Mouse (Mus musculus): ENCODE measurements around the gene Msantd1. TPM values are rescaled to one million over a fixed set of nuclear protein-coding genes. Genes with fewer than 3 reads are reported as not detected.

Msantd1 gene
- total and polyA plus RNA-seq, 2 experiments from 2014 or later, result 0.26 TPM; not detected in 1

DNA sequence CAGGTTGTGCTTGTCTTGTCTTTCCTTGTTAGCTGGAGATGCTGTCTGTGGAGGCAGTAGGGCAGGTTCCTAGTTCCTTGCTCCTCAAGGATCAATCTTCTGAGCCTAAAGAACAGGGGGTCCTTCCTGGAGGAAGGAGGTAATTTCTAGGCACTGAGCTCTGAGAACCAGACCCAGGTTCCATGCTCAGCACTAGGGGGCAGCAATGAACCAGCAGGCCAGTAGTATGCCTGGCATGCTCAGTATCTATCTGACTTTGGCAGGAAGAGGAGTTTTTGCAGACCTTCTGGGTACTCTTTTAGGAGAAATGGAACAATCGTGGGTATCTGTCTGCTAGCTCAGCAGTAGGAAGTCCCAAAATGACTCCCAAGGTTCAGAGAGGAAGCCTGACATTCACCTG, 8.0 kb downstream of the Msantd1 start:
- Histone ChIP-seq H3K4me1 (ENCODE audit: control insufficient read depth, insufficient read depth) (peaks cover 7% of the 10 kb centered on the region; the same call in 1 of the 2 replicates), H3K4me3 (ENCODE audit: low read depth, low read length) (no peak overlapping the region), H3K9ac (replicated peaks; ENCODE audit: low read depth, low read length) (no peak overlapping the region), H3K27ac (ENCODE audit: low read depth) (0 out of 2 replicates have a peak overlapping the region, but pooled peaks have one; percentile 4), H3K27me3 (ENCODE audit: control insufficient read depth, insufficient read depth, low read length) (no peaks in the 10 kb centered on the region), H3K36me3 (replicated peaks; ENCODE audit: control insufficient read depth, insufficient read depth, low read length) (0 out of 2 replicates have a peak, but pooled peaks cover 6% of the 10 kb centered on the region), H3K4me2 (ENCODE audit: low read depth, low read length) (no peak overlapping the region), H3K9me3 (replicated peaks; ENCODE audit: control insufficient read depth, low read length) (no peaks in the 10 kb centered on the region)
- TF ChIP-seq CTCF (IDR thresholded peaks at IDR 0.05; ENCODE audit: low read depth) (peak; percentile 97), EP300 (IDR thresholded peaks at IDR 0.05; ENCODE audit: low read depth) (peak; percentile 38; the same call in 1 of the 2 replicates)
- DNase-seq (ENCODE audit: low spot score) (peak; percentile 84), ATAC-seq (ENCODE audit: insufficient read depth, low read depth) (peak; percentile 81)
- WGBS, result 0% methylated on average over 1 of the region's 1 CpGs

DNA sequence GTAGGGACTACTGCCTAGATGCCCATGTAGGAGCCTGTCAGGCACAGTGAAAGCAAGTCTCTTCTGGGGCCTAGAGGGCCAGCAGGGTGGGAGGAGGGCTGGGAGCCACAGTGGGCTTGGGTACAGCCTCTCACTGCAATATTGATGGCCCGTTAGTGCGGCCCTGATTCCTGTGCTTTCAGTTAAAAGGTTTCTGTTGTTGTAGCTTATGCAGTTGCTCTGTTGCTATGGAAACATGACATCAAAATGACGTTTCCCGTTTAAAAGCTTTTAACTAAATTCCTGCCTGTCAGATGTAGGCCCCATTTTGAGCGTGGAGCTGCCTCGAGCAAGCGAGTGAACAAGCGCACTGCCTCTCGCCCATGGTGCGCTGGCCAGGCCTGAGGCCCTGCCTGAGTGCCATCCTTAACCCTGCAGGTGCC, 9.4 kb downstream of the Msantd1 start:
- Histone ChIP-seq H3K27me3 (ENCODE audit: control insufficient read depth, insufficient read depth, low read length) (no peaks in the 10 kb centered on the region), H3K4me1 (ENCODE audit: control insufficient read depth, insufficient read depth) (peaks cover 7% of the 10 kb centered on the region; the same call in 1 of the 2 replicates), H3K9me3 (replicated peaks; ENCODE audit: control insufficient read depth, low read length) (no peaks in the 10 kb centered on the region), H3K9ac (replicated peaks; ENCODE audit: low read depth, low read length) (no peak overlapping the region), H3K4me2 (ENCODE audit: low read depth, low read length) (no peak overlapping the region), H3K36me3 (replicated peaks; ENCODE audit: control insufficient read depth, insufficient read depth, low read length) (no peaks in the 10 kb centered on the region), H3K4me3 (ENCODE audit: low read depth, low read length) (no peak overlapping the region), H3K27ac (ENCODE audit: low read depth) (no peak overlapping the region)
- 79% methylated on average over 10 of the region's 10 CpGs for WGBS
- TF ChIP-seq CTCF (IDR thresholded peaks at IDR 0.05; ENCODE audit: low read depth), result no peak
- no peak for ATAC-seq (ENCODE audit: insufficient read depth, low read depth)
- no peak for DNase-seq (ENCODE audit: low spot score)

DNA sequence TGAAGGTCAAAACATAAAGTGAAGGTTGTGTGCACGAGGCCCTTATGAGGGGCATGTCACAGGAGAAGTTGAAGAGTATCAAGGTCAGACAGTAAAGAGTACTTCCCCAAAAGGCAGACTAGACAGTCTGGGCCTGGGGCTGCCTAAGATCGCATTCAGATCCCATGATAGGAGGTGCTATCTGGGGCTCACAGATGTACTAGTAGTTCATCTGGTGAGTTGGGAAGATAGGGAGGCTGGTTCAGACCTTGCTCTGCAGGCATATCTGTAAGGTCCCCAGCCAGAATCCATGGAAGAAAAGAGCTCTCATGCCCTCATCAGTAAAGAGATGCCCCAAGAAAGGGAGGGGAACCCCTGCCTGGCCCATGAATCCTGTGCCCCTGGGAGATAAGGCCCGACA, 11.0 kb downstream of the Msantd1 start:
- Histone ChIP-seq H3K4me3 (ENCODE audit: low read depth, low read length) (no peak overlapping the region), H3K4me1 (ENCODE audit: control insufficient read depth, insufficient read depth) (peaks cover 7% of the 10 kb centered on the region; the same call in 1 of the 2 replicates), H3K27ac (ENCODE audit: low read depth) (no peak overlapping the region), H3K27me3 (ENCODE audit: control insufficient read depth, insufficient read depth, low read length) (no peaks in the 10 kb centered on the region), H3K9ac (replicated peaks; ENCODE audit: low read depth, low read length) (no peak overlapping the region), H3K4me2 (ENCODE audit: low read depth, low read length) (no peak overlapping the region), H3K36me3 (replicated peaks; ENCODE audit: control insufficient read depth, insufficient read depth, low read length) (peaks cover 6% of the 10 kb centered on the region; the same call in 1 of the 2 replicates), H3K9me3 (replicated peaks; ENCODE audit: control insufficient read depth, low read length) (no peaks in the 10 kb centered on the region)
- TF ChIP-seq CTCF (IDR thresholded peaks at IDR 0.05; ENCODE audit: low read depth), result no peak
- TF ChIP-seq EP300 (IDR thresholded peaks at IDR 0.05; ENCODE audit: low read depth), result no peak
- no peak for ATAC-seq (ENCODE audit: insufficient read depth, low read depth)
- WGBS, result 71% methylated on average over 3 of the region's 3 CpGs
- no peak for DNase-seq (ENCODE audit: low spot score)

DNA sequence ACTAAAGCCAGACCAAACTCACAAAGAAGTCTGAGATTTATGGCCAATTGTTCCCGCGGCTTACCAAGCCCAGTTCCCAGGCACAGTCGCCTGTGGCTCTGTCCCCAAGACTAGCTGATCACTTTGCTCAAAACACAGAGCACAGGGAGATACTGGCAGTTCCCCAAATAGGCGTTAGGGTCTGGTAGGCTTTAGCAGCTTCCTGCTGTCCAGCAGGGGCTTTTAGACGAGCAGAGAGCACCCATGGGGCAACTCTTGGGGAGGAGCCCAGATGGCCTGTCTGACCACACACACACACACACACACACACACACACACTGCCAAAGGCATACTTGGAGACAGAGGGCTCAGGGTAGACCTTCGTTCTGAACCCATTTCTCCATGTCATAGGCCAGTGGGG, 14.7 kb downstream of the Msantd1 start:
- DNase-seq (ENCODE audit: low spot score) (no peak), ATAC-seq (ENCODE audit: insufficient read depth, low read depth) (no peak)
- Histone ChIP-seq H3K27me3 (ENCODE audit: control insufficient read depth, insufficient read depth, low read length) (no peaks in the 10 kb centered on the region), H3K27ac (ENCODE audit: low read depth) (no peak overlapping the region), H3K4me2 (ENCODE audit: low read depth, low read length) (no peak overlapping the region), H3K4me3 (ENCODE audit: low read depth, low read length) (no peak overlapping the region), H3K9me3 (replicated peaks; ENCODE audit: control insufficient read depth, low read length) (no peaks in the 10 kb centered on the region), H3K9ac (replicated peaks; ENCODE audit: low read depth, low read length) (no peak overlapping the region), H3K4me1 (ENCODE audit: control insufficient read depth, insufficient read depth) (no peaks in the 10 kb centered on the region), H3K36me3 (replicated peaks; ENCODE audit: control insufficient read depth, insufficient read depth, low read length) (peaks cover 12% of the 10 kb centered on the region; the same call in 1 of the 2 replicates)
- no peak for TF ChIP-seq EP300 (IDR thresholded peaks at IDR 0.05; ENCODE audit: low read depth)
- TF ChIP-seq CTCF (IDR thresholded peaks at IDR 0.05; ENCODE audit: low read depth), result no peak
- 74% methylated on average over 6 of the region's 6 CpGs for WGBS

DNA sequence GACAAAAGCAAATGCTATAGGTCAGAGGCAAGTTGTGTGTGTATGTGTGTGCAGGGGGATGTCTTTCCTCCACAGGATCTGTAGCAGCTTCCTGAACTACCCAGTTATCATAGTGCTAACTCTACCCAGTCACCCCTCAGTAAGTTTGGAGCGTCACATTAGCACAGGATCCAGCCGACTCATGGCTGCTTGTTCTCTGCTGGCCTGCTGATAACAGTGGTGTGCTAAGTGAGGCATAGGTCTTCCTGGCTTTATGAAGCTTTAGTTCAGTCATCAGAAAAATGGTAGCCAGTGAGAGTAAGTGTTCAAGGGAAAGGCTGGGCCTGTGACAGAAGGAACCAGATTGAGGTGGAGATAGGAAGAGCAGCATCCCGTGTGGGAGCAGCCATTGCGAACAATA, 16.1 kb downstream of the Msantd1 start:
- ATAC-seq (ENCODE audit: insufficient read depth, low read depth) (no peak), DNase-seq (ENCODE audit: low spot score) (no peak)
- Histone ChIP-seq H3K4me2 (ENCODE audit: low read depth, low read length) (no peak overlapping the region), H3K4me3 (ENCODE audit: low read depth, low read length) (no peak overlapping the region), H3K9ac (replicated peaks; ENCODE audit: low read depth, low read length) (no peak overlapping the region), H3K9me3 (replicated peaks; ENCODE audit: control insufficient read depth, low read length) (no peaks in the 10 kb centered on the region), H3K27ac (ENCODE audit: low read depth) (no peak overlapping the region), H3K4me1 (ENCODE audit: control insufficient read depth, insufficient read depth) (no peaks in the 10 kb centered on the region), H3K36me3 (replicated peaks; ENCODE audit: control insufficient read depth, insufficient read depth, low read length) (peaks cover 12% of the 10 kb centered on the region; the same call in 1 of the 2 replicates), H3K27me3 (ENCODE audit: control insufficient read depth, insufficient read depth, low read length) (no peaks in the 10 kb centered on the region)
- TF ChIP-seq CTCF (IDR thresholded peaks at IDR 0.05; ENCODE audit: low read depth), result no peak
- TF ChIP-seq EP300 (IDR thresholded peaks at IDR 0.05; ENCODE audit: low read depth), result no peak
- 71% methylated on average over 4 of the region's 4 CpGs for WGBS

DNA sequence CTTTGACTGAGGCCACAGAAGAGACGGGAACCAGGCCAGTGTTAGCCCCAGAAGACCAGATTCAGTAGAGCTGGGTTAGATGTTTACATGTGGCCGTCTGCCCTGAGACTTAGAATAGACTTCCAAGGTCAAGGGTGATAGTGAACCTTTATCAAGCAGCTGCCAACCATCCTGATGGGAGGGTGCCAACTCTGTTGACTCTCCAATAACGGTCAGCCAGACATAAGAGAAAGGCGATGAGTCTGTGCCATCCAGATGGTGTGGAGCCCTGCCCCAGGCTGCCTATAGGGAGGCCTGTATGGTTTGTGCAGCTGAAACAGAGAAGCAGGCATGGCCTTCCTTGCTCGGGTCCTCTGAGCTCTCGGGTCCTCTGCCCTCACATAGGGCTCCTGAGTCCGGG, 16.7 kb downstream of the Msantd1 start:
- H3K4me3 ChIP-seq (ENCODE audit: low read depth, low read length), result no peak overlapping the region
- no peak overlapping the region for H3K4me2 ChIP-seq (ENCODE audit: low read depth, low read length)
- H3K4me1 ChIP-seq (ENCODE audit: control insufficient read depth, insufficient read depth), result no peaks in the 10 kb centered on the region
- WGBS, result 65% methylated on average over 7 of the region's 7 CpGs
- no peak for TF ChIP-seq CTCF (IDR thresholded peaks at IDR 0.05; ENCODE audit: low read depth)
- no peak for TF ChIP-seq EP300 (IDR thresholded peaks at IDR 0.05; ENCODE audit: low read depth)
- no peak overlapping the region for H3K27ac ChIP-seq (ENCODE audit: low read depth)
- no peak overlapping the region for H3K9ac ChIP-seq (replicated peaks; ENCODE audit: low read depth, low read length)
- no peaks in the 10 kb centered on the region for H3K27me3 ChIP-seq (ENCODE audit: control insufficient read depth, insufficient read depth, low read length)
- H3K36me3 ChIP-seq (replicated peaks; ENCODE audit: control insufficient read depth, insufficient read depth, low read length), result peaks cover 12% of the 10 kb centered on the region; the same call in 1 of the 2 replicates
- no peaks in the 10 kb centered on the region for H3K9me3 ChIP-seq (replicated peaks; ENCODE audit: control insufficient read depth, low read length)
- DNase-seq (ENCODE audit: low spot score) (no peak), ATAC-seq (ENCODE audit: insufficient read depth, low read depth) (no peak)

Measured in heart, postnatal 0 days (tissue).